Mouse (Mus musculus) intestine, postnatal 0 days (tissue): ENCODE results near the gene Slc4a5. TPM values are rescaled to one million over a fixed set of nuclear protein-coding genes. Genes with fewer than 3 reads are reported as not detected.

Experiments
- ATAC-seq: fragments of 200-750 bp; cut with Nextera tagmentation; 2 replicates; pipeline ENCODE4 v1.8.0; 2017; ENCODE audit warnings: mild to moderate bottlenecking, moderate TSS enrichment, moderate library complexity
- H3K27ac ChIP-seq: fragments of 300-500 bp; sonication (generic); 2 replicates; pipeline ENCODE4 v1.5.1; 2014; ENCODE audit warnings: mild to moderate bottlenecking, low read depth, low read length, moderate library complexity
- H3K27me3 ChIP-seq: fragments of 300-500 bp; sonication (generic); replicated peaks from 2 replicates; pipeline ENCODE4 v1.6.1; 2014; ENCODE audit warnings: low read length, mixed read lengths; ENCODE audit not compliant: control insufficient read depth, insufficient read depth
- H3K36me3 ChIP-seq: fragments of 300-500 bp; sonication (generic); 2 replicates; pipeline ENCODE4 v1.6.1; 2014; ENCODE audit warnings: mild to moderate bottlenecking, moderate library complexity; ENCODE audit not compliant: control insufficient read depth, insufficient read depth
- H3K4me1 ChIP-seq: fragments of 300-500 bp; sonication (generic); replicated peaks from 2 replicates; pipeline ENCODE4 v1.6.1; 2014; ENCODE audit warnings: antibody characterized with exemption, low read length, mixed read lengths; ENCODE audit not compliant: control insufficient read depth, insufficient read depth
- H3K4me2 ChIP-seq: fragments of 300-500 bp; sonication (generic); replicated peaks from 2 replicates; pipeline ENCODE4 v1.6.1; 2014; ENCODE audit warnings: low read depth, mild to moderate bottlenecking, moderate library complexity
- H3K4me3 ChIP-seq: fragments of 300-500 bp; sonication (generic); 2 replicates; pipeline ENCODE4 v1.5.1; 2014; ENCODE audit warnings: low read depth, low read length
- H3K9ac ChIP-seq: fragments of 300-500 bp; sonication (generic); 2 replicates; pipeline ENCODE4 v1.6.1; 2014; ENCODE audit warnings: mild to moderate bottlenecking, low read depth, low read length
- H3K9me3 ChIP-seq: fragments of 300-500 bp; sonication (generic); 2 replicates; pipeline ENCODE4 v1.6.1; 2016; ENCODE audit warnings: mixed run types; ENCODE audit not compliant: control insufficient read depth
- CTCF ChIP-seq: sonication (generic); IDR thresholded peaks from 2 replicates; pipeline ENCODE4 v1.5.1; 2016; ENCODE audit warnings: low read depth, mild to moderate bottlenecking, control low read depth, antibody characterized with exemption, moderate library complexity
- WGBS: fragments of 180-500 bp; shearing (Covaris S2); extraction: QIAGEN DNeasy Blood & Tissue Kit; methylation state at CpG from one replicate; pipeline ENCODE4 v1.1.7; 2014; 5-methylcytosine and 5-hydroxymethylcytosine counted together
- polyA plus RNA-seq: library from polyadenylated mRNA; unstranded; fragments of >200 nt; fragmentation: Nextera tagmentation; extraction: Ambion mirVana; gene quantifications from 2 replicates; pipeline ENCODE4 v1.2.1, GENCODE M21; 2015

The Slc4a5 gene
- polyA plus RNA-seq, 1 experiment from 2014 or later = 1.5 TPM

- Histone ChIP-seq H3K4me3 (no peak overlapping the region), H3K9ac (no peak overlapping the region), H3K27ac (no peak overlapping the region), H3K36me3 (peaks cover 29% of the 10 kb centered on the region; the same call in 1 of the 2 replicates), H3K9me3 (no peaks in the 10 kb centered on the region), H3K4me1 (no peaks in the 10 kb centered on the region), H3K27me3 (no peaks in the 10 kb centered on the region), H3K4me2 (no peak overlapping the region)
- 81% methylated on average over 6 of the region's 6 CpGs for WGBS
- ATAC-seq = no peak
- no peak for TF ChIP-seq CTCF
Observed at GRCm38 (mm10) chr6:83180605-83181004, 39.0 kb upstream of the Slc4a5 start.

- Histone ChIP-seq H3K36me3 (peaks cover 43% of the 10 kb centered on the region), H3K9me3 (no peaks in the 10 kb centered on the region), H3K4me3 (no peak overlapping the region), H3K27me3 (no peaks in the 10 kb centered on the region), H3K9ac (no peak overlapping the region), H3K4me2 (no peak overlapping the region), H3K27ac (no peak overlapping the region), H3K4me1 (no peaks in the 10 kb centered on the region)
- no peak for ATAC-seq
- WGBS = 88% methylated on average over 3 of the region's 3 CpGs
- peak; percentile 74 for TF ChIP-seq CTCF
Observed at GRCm38 (mm10) chr6:83184858-83185435, 34.7 kb upstream of the Slc4a5 start.

- H3K9ac ChIP-seq = no peak overlapping the region
- no peak overlapping the region for H3K27ac ChIP-seq
- no peak overlapping the region for H3K4me3 ChIP-seq
- H3K4me2 ChIP-seq = peak overlapping the region; percentile 24; the same call in 1 of the 2 replicates
- H3K27me3 ChIP-seq = no peaks in the 10 kb centered on the region
- TF ChIP-seq CTCF = no peak
- H3K4me1 ChIP-seq = no peaks in the 10 kb centered on the region
- WGBS = 26% methylated on average over 25 of the region's 25 CpGs
- ATAC-seq = peak; percentile 52; the same call in 1 of the 2 replicates
- H3K9me3 ChIP-seq = no peaks in the 10 kb centered on the region
- peaks cover 55% of the 10 kb centered on the region for H3K36me3 ChIP-seq
Observed at GRCm38 (mm10) chr6:83185895-83186861, 33.5 kb upstream of the Slc4a5 start.

- no peak overlapping the region for H3K4me2 ChIP-seq
- peaks cover 63% of the 10 kb centered on the region for H3K36me3 ChIP-seq
- no peaks in the 10 kb centered on the region for H3K27me3 ChIP-seq
- ATAC-seq = no peak
- no peaks in the 10 kb centered on the region for H3K4me1 ChIP-seq
- no peak overlapping the region for H3K4me3 ChIP-seq
- H3K9ac ChIP-seq = no peak overlapping the region
- 90% methylated on average over 2 of the region's 2 CpGs for WGBS
- TF ChIP-seq CTCF = no peak
- H3K27ac ChIP-seq = no peak overlapping the region
- no peaks in the 10 kb centered on the region for H3K9me3 ChIP-seq
Observed at GRCm38 (mm10) chr6:83186946-83187345, 32.7 kb upstream of the Slc4a5 start.

- Histone ChIP-seq H3K4me1 (no peaks in the 10 kb centered on the region), H3K27ac (no peak overlapping the region), H3K9ac (no peak overlapping the region), H3K36me3 (peaks cover 98% of the 10 kb centered on the region), H3K4me3 (no peak overlapping the region), H3K9me3 (no peaks in the 10 kb centered on the region), H3K27me3 (no peaks in the 10 kb centered on the region), H3K4me2 (no peak overlapping the region)
- ATAC-seq = no peak
- WGBS = 86% methylated on average over 7 of the region's 7 CpGs
- TF ChIP-seq CTCF = no peak
Observed at GRCm38 (mm10) chr6:83193571-83193970, 26.1 kb upstream of the Slc4a5 start.

- Histone ChIP-seq H3K9ac (no peak overlapping the region), H3K27me3 (no peaks in the 10 kb centered on the region), H3K36me3 (peaks cover 82% of the 10 kb centered on the region), H3K9me3 (no peaks in the 10 kb centered on the region), H3K4me1 (no peaks in the 10 kb centered on the region), H3K4me3 (no peak overlapping the region), H3K27ac (no peak overlapping the region), H3K4me2 (no peak overlapping the region)
- peak; percentile 59 for TF ChIP-seq CTCF
- WGBS = 55% methylated on average over 15 of the region's 15 CpGs
- ATAC-seq = no peak; the same call in 1 of the 2 replicates
Observed at GRCm38 (mm10) chr6:83197345-83198004, 22.2 kb upstream of the Slc4a5 start.
